Mouse (Mus musculus) induced T-regulatory cell, adult 2 months (primary cell): ENCODE data around the gene Rtca.

ENCODE experiments used
- DNase-seq: peaks from one replicate; pipeline ENCODE4 v3.0.0-alpha.2; 2012; ENCODE audit warnings: low read depth

The Rtca gene

DNA sequence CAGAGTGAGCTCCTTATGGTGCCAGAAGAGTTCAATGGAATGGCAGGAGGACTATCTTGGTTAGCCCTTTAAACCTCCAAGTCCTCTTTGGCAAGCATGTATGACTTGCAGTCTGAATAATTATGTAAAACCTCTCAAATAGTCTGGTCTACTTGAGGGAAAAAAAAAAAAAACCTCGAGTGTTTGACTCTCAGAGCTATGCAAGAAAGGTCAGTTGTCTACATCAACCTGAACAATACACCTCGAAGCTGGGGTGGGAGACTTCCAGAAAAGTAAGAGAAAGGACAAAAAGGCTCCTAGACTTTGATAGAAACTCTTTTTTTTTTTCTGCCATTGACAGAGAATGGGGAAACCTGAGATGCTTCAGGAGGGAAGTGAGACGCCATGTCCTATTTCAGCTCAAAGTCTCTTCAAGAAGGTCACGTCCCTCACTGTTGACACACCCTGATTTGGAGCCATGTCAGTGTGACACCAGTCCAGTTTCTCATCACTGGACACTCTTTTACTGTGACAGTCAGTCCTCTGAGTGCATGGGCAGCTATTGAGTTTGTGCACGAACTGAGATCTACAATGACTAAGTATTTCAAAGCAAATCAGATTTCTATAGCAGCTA lies 31.2 kb downstream of the Rtca start:
- DNase-seq = no peak

DNA sequence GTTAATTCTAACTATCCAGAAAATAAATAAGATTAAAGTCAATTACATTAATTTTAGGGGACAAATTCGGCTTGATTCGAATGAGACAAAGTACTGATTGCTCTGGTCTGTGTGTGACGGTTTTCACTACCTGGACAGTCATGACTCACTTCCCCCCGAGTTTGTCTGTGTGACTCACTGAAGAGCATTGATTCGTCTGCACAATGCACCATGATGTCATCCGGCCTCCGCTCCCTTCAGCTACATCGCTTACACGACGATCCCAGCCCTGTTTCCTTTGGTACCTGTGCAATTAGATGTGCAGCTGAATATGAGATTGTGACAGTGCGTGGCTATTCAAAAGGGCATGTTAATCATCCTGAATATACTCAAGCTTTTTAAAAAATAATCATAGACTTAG lies 33.4 kb downstream of the Rtca start:
- peak; percentile 60 for DNase-seq

DNA sequence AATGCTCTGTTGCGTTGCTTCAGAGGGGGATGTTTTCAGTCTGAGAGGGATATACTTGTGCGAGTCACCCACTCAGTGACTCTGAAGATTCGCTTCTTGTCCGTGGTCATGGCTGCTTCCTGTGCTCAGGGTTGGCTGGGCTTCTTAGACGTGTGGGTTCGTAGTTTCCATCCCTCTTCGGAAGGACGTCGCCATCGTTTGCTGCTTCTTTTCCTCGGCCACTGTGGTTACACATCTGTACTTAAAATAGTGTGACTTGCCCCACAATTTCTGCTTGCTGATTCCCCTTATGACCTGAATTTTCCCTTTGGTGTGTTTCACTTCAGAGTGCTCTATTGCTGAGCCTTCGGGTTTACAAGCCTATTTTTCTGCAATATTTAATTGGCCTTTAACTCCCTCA lies 42.3 kb downstream of the Rtca start:
- DNase-seq = peak; percentile 68

DNA sequence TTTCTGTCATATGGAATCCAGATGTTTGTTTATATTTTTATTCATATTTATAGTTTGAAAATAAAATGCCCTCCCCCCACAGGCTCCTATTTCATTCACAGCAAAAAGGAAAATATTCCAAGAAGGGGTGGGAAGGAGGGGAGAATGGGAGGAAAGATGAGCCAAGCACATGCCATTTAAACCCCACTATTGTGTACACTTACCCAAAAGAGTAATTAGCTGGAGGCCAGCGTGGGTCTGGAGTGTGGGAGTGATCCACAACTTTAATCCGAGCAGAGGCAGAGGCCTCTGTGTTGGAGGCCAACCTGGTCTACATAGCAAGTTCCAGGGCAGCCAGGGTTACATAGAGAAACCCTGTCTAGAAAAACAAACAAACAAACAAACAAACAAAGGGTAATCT lies 43.7 kb downstream of the Rtca start:
- no peak for DNase-seq

DNA sequence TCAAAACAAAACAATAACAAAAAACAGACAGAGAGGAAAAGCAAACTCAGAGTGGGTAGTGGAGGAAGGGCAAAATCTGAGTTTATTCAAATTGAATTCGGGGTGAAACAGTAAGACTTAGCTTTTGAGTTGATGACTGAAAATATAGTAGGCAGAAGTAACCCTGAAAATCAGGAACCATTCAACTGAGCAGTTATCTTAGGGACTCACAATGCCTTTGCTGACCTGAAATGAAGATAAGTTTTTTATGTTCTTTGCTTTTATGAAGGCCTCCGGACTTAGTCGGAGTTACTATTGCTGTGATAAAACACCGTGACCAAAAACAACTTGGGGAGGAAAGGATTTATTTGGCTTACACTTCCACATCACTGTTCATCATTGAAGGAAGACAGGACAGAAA lies 47.0 kb downstream of the Rtca start:
- DNase-seq = no peak

DNA sequence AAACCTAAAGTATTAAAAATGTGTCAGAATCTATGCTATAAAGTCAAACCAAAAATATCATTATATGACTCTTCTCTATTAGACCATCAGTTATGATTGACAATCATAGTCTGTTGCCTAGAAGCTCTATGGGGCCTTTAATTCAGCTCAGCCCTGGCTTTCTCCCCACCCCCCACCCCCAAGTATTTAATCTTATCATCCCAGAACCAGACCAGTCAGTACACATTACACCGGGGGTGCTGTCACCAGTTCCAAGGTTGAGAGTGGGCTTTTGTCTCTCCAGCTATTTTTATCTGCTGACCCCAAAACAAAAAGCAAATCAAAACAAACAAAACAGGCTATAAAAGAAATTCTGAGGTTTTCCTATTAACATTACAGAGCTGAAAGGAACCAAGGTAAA lies 53.5 kb downstream of the Rtca start:
- no peak for DNase-seq

DNA sequence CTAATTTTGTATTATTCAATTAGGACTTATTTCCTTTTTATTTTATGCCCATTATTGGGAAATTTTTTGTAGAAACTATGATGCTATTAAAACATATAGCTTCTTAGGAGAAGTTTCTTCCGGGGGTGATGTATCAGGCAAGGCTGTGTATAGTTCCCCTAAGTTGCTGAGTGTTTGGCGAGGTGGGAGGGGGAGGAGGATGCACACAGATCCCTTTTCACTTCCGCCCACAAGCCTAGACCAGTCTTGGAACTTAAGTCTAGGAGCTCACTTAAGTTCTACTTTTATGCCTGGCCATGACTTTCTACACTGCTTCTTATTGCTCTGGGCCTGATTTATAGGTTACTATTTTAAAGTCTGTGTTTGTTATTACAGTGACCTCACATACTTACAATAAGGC lies 57.3 kb downstream of the Rtca start:
- DNase-seq = no peak

DNA sequence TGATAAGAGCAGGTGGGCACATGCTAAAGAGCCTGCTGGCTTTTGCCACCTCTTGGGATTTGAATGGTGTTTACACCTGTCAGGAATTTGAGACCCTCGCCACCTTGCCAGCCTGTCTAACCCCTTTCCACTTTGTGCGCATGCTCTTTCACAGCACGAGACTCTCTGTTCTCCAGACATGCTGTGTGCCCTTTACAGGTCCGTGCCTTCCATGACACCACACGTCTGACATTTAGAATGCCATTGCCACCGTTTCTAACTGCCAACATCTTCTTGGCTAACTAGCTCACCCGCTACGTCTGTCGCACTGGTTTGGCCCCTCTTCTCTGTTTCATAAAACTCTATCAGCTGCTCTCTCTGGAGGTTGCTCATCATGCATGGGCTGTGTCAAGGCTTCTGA lies 63.7 kb downstream of the Rtca start:
- DNase-seq = no peak

DNA sequence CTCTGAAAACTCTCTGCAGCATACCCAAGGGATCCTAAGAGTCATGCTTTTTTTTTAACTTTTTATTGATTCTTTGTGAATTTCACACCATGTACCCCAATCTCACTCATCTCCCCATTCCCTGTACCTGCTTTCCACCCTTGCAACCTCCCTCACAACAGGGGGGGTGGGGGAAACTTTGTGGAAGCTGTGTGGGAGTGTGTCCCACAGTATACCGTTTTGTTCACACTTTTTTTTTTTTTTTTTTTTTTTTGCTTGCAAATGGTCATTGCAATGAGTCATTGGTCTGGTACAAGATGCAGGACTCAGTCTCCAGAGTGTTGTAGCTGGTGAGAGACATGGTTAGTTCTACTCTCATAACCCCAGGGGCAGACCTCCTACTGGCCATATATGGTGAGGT lies 65.2 kb downstream of the Rtca start:
- no peak for DNase-seq

DNA sequence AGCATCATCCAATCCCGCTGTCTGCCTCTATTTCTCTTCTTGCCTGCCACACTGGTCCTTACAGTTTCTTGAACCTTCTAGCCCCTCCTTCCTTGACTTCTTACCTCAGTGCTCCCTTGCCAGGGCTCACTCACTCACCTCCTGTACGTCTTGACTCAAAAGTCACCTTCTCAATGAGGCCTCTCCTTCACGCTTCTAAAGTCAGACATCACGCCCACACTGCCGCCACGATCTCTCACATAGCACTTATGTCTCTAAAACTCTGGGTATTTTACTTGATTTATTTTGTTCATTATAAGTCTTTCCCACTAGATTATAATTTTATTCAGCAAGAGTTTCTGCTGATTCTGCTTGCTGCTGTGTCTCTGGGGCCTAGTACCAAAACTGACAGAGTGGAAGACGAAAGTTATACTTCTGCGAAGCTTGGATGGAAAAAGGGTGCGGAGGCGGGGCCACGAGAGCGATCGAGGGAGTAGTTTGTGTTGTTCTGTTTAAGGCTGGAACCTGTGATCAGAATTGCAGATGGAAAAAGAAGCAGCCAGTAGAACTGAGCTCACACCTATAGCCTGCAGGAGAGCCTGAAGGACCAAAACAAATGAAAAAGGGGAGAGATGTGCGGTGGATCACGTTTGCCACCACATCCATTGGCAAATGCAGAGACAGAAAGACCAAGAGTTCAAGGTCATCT lies 66.3 kb downstream of the Rtca start:
- peak; percentile 82 for DNase-seq

DNA sequence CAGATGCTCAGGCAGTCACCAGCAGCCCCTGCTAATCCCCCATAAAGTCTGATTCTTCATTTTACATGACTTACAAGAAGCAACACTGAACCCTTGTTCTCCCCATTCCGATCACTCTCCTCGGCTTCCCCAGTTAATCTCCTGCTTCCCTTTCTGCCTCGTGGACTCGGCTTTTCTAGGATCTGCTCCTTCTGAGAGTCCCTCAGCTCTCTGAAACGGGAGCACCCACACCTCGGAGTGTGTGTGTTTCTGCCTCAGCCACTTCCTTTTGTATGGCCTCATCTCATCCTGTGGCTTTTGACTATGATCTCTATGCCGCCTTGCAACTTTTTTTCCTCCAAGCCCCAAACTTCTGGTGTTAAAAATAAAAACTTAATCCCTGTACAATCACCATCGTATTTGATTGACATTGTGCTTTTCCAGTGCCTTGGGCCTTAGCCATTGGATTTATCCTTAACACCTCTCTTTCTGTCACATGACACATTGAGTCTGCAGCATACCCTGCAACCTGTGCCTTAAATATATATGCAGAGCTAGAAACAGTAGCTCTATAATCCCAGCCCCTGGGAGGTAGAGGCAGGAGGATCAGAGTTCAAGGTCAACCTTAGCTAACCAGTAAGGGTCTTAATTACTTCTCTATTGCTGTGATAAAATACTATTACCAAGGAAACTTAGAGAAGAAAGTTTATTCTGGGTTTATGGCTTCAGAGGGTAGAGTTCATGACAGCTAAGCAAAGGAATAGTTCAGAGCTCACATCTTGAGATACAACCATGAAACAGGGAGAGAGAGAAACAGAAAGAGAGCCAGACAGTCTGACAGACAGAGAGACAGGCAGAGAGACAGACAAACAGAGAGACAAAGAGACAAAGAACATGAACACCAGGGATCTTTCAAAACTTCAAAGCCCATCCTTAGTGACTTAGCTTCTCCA lies 67.7 kb downstream of the Rtca start:
- DNase-seq = peak; percentile 69
